Mouse (Mus musculus) liver, embryonic 14.5 days (tissue): ENCODE measurements around the gene Fxyd6. TPM values are rescaled to one million over a fixed set of nuclear protein-coding genes. Genes with fewer than 3 reads are reported as not detected.

ENCODE experiments used
- ATAC-seq: fragments of 200-750 bp; cut with Nextera tagmentation; 2 replicates; pipeline ENCODE4 v1.8.0; 2017; ENCODE audit warnings: moderate number of reproducible peaks, mild to moderate bottlenecking, moderate library complexity; ENCODE audit not compliant: insufficient read depth
- DNase-seq, 3 experiments: peaks; one replicate each; pipeline ENCODE4 v3.0.0-alpha.2; 2012 to 2013; ENCODE audit warnings: low read depth in 3 of 3, low spot score in 3 of 3
- H3K27ac ChIP-seq: fragments of 300-500 bp; sonication (generic); 2 replicates; pipeline ENCODE4 v1.5.1; 2014; ENCODE audit warnings: moderate library complexity, mild to moderate bottlenecking, control low read depth, inconsistent platforms
- H3K27me3 ChIP-seq: fragments of 300-500 bp; sonication (generic); 2 replicates; pipeline ENCODE4 v1.6.1; 2014; ENCODE audit warnings: mild to moderate bottlenecking, low read length, moderate library complexity; ENCODE audit not compliant: control insufficient read depth, insufficient read depth
- H3K36me3 ChIP-seq: fragments of 300-500 bp; sonication (generic); replicated peaks from 2 replicates; pipeline ENCODE4 v1.6.1; 2014; ENCODE audit warnings: low read depth; ENCODE audit not compliant: control insufficient read depth, insufficient read depth
- H3K4me1 ChIP-seq, 2 experiments: fragments of 200-500 bp in 1 of 2; fragments of 300-500 bp in 1 of 2; sonication (generic) in 1 of 2; replicated peaks; 2 replicates each; pipeline ENCODE4 v1.6.1; 2012 to 2014; ENCODE audit warnings: antibody characterized with exemption in 1 of 2, inconsistent platforms in 1 of 2, low read length in 1 of 2; ENCODE audit not compliant: control insufficient read depth in 2 of 2, insufficient read depth in 2 of 2
- H3K4me2 ChIP-seq: fragments of 300-500 bp; sonication (generic); 2 replicates; pipeline ENCODE4 v1.6.1; 2014; ENCODE audit warnings: low read depth, mild to moderate bottlenecking, control low read depth, moderate library complexity
- H3K4me3 ChIP-seq, 2 experiments: fragments of 200-500 bp in 1 of 2; fragments of 300-500 bp in 1 of 2; sonication (generic) in 1 of 2; 2 replicates each; pipeline ENCODE4 v1.5.1; 2012 to 2014; ENCODE audit warnings: low read depth in 2 of 2, low read length in 2 of 2, mild to moderate bottlenecking in 2 of 2, control low read depth in 1 of 2, inconsistent platforms in 1 of 2, moderate library complexity in 1 of 2; ENCODE audit not compliant: insufficient read depth in 1 of 2
- H3K9ac ChIP-seq: fragments of 300-500 bp; sonication (generic); replicated peaks from 2 replicates; pipeline ENCODE4 v1.6.1; 2014; ENCODE audit warnings: mild to moderate bottlenecking, control low read depth, moderate library complexity
- H3K9me3 ChIP-seq: fragments of 300-500 bp; sonication (generic); 2 replicates; pipeline ENCODE4 v1.6.1; 2016; ENCODE audit warnings: low read length, mixed read lengths; ENCODE audit not compliant: control insufficient read depth
- CTCF ChIP-seq: IDR thresholded peaks from 2 replicates; pipeline ENCODE4 v1.5.1; 2016; ENCODE audit warnings: antibody characterized with exemption, low read depth, control low read depth
- EP300 ChIP-seq: IDR thresholded peaks from 2 replicates; pipeline ENCODE4 v1.6.1; 2016; ENCODE audit warnings: antibody characterized with exemption, low read depth
- WGBS: fragments of 180-500 bp; shearing (Covaris S2); extraction: QIAGEN DNeasy Blood & Tissue Kit; methylation state at CpG from one replicate; pipeline ENCODE4 v1.1.7; 2014; ENCODE audit not compliant: insufficient replicate concordance; 5-methylcytosine and 5-hydroxymethylcytosine counted together
- polyA plus RNA-seq, 2 experiments: library from polyadenylated mRNA; depleted of rRNA in 1 of 2; stranded (reverse) in 1 of 2; unstranded in 1 of 2; fragments of >200 nt; fragmentation: Nextera tagmentation in 1 of 2; extraction: Ambion mirVana in 1 of 2; gene quantifications; 2 replicates each; pipeline versions ENCODE4 v1.2.1 to v1.2.3; 2012 to 2014

Gene Fxyd6
- polyA plus RNA-seq, 2 experiments: 0.42 to 0.89 TPM

- Histone ChIP-seq H3K9me3 (no peaks in the 10 kb centered on the region), H3K4me3 (no peak overlapping the region), H3K4me1 (no peaks in the 10 kb centered on the region; a peak in 1 of 4 replicates), H3K4me2 (no peak overlapping the region), H3K27ac (no peak overlapping the region), H3K27me3 (no peaks in the 10 kb centered on the region), H3K36me3 (no peaks in the 10 kb centered on the region), H3K9ac (no peak overlapping the region)
- DNase-seq (peak in 2 of 3 experiments; percentile 3 to 16), ATAC-seq (no peak)
- 17% methylated on average over 7 of the region's 7 CpGs for WGBS
- TF ChIP-seq CTCF (peak; percentile 46; the same call in 1 of the 2 replicates), EP300 (no peak)
These were observed 41.8 kb downstream of the Fxyd6 start for GRCm38 (mm10) chr9:45411803-45412202.

- no peak overlapping the region for H3K4me2 ChIP-seq
These were observed 42.3 kb downstream of the Fxyd6 start for GRCm38 (mm10) chr9:45412287-45412686.

GRCm38 (mm10) chr9:45412700-45413477 is 42.9 kb downstream of the Fxyd6 start:
- Histone ChIP-seq H3K9me3 (no peaks in the 10 kb centered on the region), H3K4me2 (no peak overlapping the region), H3K27ac (no peak overlapping the region), H3K4me1 (no peaks in the 10 kb centered on the region; a peak in 1 of 4 replicates), H3K27me3 (no peaks in the 10 kb centered on the region), H3K9ac (no peak overlapping the region), H3K36me3 (no peaks in the 10 kb centered on the region), H3K4me3 (no peak overlapping the region)
- 56% methylated on average over 4 of the region's 4 CpGs for WGBS
- no peak for DNase-seq
- no peak for ATAC-seq
- TF ChIP-seq CTCF (no peak), EP300 (no peak)

More at GRCm38 (mm10) chr9:45412287-45412686, 42.3 kb downstream of the Fxyd6 start:
- Histone ChIP-seq H3K9ac (no peak overlapping the region), H3K4me1 (no peaks in the 10 kb centered on the region; a peak in 1 of 4 replicates), H3K9me3 (no peaks in the 10 kb centered on the region), H3K36me3 (no peaks in the 10 kb centered on the region), H3K27ac (no peak overlapping the region), H3K4me3 (no peak overlapping the region), H3K27me3 (no peaks in the 10 kb centered on the region)
- peak; percentile 32 to 44 (median 39) for DNase-seq
- ATAC-seq: no peak
- TF ChIP-seq CTCF: peak; percentile 92
- no peak for TF ChIP-seq EP300
- 5% methylated on average over 10 of the region's 10 CpGs for WGBS

DNA sequence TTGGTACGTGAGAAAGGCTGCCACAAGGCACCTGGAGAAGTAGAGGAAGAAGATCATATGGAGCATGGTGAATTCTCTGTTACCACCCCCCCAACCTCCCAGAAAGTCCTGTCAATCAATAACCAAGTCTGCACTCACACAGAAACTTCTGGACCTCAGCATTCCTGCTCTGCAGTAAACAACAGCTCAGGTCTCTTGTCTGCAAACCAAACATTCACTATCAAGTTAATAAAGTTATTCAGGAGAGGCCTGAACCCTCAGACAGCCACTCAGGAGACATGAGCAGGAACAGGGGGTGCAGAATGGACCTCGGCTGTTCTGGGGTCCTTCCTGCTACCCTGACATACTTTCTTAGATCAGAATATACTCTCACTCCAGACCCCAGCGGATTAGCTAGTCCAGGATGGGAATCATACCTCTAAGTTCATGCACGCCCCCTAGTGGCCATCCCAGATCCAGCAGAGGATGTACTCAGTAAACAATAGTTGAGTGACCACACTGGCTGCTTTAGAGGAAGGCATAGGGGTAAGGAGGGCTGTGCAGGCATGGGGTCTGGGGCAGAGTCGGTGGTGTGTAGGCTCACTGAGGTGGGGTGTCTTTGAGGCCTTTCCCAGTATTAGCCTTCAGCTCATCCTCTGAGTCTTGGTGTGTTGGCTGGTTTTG is 43.6 kb downstream of the Fxyd6 start:
- no peak overlapping the region for H3K4me2 ChIP-seq
- no peak overlapping the region for H3K4me3 ChIP-seq
- no peaks in the 10 kb centered on the region for H3K36me3 ChIP-seq
- H3K9ac ChIP-seq: no peak overlapping the region
- no peak overlapping the region for H3K27ac ChIP-seq
- ATAC-seq: no peak
- no peaks in the 10 kb centered on the region; a peak in 1 of 4 replicates for H3K4me1 ChIP-seq
- WGBS: 34% methylated on average over 5 of the region's 5 CpGs
- TF ChIP-seq EP300 (no peak), CTCF (peak; percentile 78)
- DNase-seq: peak in 1 of 3 experiments; percentile 19
- no peaks in the 10 kb centered on the region for H3K27me3 ChIP-seq
- no peaks in the 10 kb centered on the region for H3K9me3 ChIP-seq

DNA sequence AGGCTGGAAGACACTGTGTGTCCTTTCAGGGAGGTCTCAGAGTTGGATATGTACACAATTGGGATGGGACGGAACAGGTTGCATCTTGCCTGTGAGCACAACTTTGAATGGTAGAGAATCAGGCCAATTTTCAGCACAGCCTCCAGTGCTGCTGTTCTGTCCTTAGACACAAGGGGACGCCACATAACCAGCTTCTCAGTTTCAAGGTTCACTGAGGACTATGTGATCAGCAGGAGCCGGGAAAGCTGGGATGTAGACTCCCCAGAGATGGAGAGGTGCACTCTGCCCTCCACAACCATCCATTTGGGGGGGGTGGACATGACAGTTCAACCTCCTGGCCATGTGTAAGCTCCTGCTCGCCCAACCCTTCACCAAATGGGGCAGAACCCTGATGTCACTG is 45.9 kb downstream of the Fxyd6 start:
- Histone ChIP-seq H3K4me2 (no peak overlapping the region), H3K36me3 (no peaks in the 10 kb centered on the region), H3K4me1 (no peaks in the 10 kb centered on the region; a peak in 1 of 4 replicates), H3K9me3 (no peaks in the 10 kb centered on the region), H3K9ac (no peak overlapping the region), H3K27me3 (no peaks in the 10 kb centered on the region), H3K4me3 (no peak overlapping the region), H3K27ac (no peak overlapping the region)
- no peak for ATAC-seq
- TF ChIP-seq EP300: no peak
- peak; percentile 52 for TF ChIP-seq CTCF
- DNase-seq: no peak
- 38% methylated on average over 4 of the region's 4 CpGs for WGBS
